Mouse (Mus musculus) cerebellum, postnatal 10 days (tissue): ENCODE measurements around the gene Ola1.

ENCODE experiments used
- DNase-seq, 2 experiments: peaks; one replicate each; pipeline ENCODE4 v3.0.0; 2021; ENCODE audit warnings: mixed read lengths in 2 of 2

The Ola1 gene

DNA sequence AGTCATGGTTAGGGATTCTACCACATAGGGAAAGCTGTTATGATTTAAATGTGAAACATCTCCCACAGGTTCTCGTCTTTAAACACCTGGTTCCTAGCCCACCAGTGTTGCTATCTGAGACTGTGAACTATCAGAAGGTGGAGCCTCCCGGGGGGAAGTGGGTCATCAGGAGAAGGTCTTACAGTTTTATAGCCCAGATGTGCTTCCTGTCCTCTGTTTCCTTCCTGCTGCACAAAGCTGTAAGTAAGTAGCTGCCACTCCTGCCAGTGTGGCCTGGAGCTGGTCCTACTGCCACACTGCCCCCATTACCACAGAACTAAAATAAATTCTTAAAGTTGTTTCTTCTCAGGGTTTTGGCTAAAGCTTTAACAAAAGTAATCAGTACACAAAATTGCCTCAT lies 72.6 kb downstream of the Ola1 start:
- DNase-seq = no peak

DNA sequence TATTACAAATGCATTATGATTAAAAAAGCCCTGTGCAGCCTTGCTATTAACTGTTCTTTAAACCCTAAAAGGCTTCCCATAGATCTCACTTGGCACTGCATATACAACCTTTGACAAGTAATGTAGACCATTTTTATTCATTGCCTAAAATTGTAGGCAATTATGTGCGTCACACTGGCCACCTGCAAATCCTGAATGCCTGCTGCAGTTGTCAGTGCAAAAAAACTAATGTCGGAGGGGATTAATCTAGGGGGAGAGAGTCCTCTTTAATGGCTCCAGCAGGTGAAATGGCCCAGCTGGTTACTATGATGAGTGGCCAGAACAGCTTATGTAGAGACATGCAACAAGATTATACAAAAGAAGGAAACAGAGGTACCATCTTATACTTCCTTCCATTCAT lies 75.0 kb downstream of the Ola1 start:
- DNase-seq = no peak

DNA sequence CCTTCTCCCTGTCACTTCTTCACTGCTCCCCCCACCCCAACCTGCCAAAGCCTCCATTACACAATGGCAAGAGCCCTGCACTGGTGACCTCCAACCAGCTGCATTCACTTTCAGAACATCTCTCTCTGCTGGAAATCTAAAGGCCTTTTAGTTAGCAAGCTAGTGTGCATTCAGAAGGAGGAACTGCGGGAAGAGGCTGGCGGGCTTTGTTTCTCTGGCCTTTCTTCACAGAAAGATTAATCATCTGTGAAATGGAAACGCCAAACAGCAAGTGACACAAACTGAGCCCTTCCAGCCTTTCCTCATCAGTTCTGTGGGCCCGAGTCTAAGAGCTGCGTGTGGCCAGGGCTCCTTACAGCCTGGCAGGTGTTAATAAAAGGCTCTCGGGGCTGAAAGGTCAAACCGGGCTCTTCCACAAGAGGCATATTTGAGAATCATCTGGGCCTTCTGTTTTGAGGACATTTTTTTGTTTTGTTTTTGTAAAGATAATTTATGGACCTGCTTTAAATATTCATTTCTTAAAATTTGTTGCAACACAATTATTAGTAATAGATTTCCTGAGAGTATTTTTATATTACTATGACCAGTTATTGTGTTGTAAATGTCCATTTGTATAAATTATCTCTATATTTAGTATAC lies 75.8 kb downstream of the Ola1 start:
- peak; percentile 20 to 28 for DNase-seq

DNA sequence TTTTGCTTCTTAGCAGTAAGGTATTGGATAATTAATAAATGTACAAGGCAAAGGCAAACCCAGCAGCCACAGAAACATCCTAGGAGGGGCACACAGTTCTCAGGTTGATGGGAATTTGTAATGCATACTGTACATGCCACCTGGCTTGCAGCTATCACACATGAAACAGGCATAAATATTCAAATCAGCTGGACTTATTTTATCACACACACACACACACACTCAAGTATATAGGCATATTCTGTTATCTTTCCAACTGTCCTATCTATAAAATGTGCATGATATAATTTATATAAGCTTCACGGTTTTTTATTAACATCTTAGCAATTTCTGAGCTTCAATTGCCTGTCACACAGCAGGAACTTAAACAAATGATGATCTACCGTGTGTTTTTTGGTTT lies 85.8 kb downstream of the Ola1 start:
- DNase-seq = no peak

DNA sequence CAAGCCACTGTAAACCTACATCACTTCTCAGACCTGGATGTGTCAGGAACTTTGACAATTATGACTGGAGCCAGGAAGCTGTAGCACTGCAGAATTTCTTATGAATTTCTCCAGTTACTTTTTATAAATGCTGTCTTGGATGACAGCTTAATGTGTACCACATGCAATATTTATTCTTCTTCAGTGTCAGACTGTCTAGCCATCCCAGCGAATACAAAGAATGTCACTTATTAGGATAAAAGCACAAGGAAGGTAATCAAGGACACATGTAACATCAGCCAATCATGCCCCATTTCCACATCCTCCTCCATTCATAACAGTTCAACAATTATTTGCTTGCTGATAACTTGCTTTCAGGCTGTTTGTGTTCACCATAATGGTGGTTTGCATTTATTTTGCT lies 91.0 kb downstream of the Ola1 start:
- no peak for DNase-seq

DNA sequence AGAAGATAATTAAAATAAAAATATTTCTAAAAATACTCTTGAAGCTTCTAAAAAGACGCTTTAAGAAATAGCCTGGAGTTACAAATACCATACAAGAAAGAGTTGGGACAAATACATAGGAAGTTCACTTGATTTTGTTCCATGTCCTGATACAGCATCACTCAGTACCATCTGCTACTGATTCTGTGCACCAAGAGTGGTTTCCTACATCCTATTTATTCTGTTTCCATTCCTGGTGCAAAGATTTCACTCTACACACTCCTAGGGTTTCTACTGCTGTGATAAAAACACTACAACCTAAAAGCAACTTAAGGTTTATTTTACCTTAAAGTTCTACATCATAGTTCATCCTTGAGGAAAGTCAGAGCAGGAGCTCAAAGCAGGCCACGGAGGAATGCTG lies 99.9 kb downstream of the Ola1 start:
- DNase-seq = no peak

DNA sequence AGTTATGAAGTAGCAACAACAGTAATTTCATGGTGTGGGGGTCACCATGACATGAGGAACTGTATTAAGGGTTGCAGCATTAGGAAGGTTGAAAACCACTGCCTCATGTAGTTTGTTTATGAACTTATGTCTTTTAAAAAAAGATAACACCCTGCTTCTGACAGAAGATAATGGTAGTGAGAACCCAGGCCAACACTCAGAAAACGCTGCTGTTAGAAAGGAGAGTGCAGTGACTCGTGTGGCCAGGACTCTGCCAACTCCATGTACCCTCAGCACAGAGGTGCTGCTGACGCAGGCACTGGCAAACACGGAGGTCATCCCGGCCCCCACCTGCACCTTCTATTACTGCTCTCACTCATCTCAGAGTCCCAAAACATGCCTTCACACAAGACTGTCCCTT lies 111.6 kb downstream of the Ola1 start:
- no peak for DNase-seq

DNA sequence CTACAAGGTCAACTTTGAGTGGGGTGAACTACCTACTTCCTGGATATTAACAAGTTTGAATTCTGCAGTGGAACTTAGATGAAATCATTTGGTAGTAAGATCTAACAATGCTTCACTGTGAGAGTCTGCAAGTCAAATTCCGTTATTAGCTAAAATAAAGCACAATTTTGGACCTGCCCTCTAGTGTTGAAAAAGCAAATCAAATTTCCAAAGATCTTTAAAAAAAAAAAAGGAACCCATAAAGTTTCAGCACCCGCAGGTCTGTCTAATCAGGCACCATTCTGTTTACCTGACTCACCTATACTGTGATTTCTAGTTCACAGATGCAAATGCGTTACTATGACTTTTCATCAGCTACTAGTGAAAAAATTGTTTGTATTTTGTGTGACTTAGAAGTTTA lies 122.2 kb downstream of the Ola1 start:
- DNase-seq = peak in 1 of 2 experiments; percentile 15

DNA sequence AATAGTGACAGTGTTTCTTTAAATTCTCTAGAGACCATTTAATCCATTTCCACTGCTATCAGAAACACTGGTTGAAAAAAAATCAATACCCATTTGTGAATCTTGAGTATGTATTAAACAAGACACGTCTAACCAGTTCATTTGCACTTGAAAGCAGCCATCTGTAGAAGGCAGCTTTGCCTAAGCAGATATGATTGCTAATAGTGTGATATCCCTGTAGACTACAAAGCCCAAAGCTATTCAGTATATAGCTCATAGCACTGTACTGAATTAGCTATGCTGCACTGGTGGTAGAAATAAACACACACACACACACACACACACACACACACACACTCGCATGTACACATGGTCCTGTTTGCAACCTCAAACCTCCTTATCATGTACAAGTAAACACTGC lies 123.4 kb downstream of the Ola1 start:
- no peak for DNase-seq

DNA sequence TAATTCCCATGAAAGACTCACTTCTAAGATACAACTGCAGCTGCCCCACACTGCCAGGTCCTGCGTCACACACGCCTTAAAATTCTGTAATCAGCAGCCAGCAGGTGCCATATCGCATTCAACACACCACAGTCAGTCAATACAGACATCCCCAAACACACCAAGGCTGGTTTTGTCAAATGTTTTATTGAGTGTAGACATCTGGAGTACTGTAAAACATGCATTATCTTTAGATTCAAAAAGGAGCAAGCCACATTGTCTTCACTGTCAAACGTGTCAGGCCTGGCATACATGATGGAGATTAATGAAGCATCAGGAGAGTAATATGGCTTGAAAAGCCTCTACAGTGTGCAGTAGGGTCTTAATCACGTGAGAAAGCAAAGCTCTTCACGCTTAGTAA lies 125.7 kb downstream of the Ola1 start:
- no peak for DNase-seq

DNA sequence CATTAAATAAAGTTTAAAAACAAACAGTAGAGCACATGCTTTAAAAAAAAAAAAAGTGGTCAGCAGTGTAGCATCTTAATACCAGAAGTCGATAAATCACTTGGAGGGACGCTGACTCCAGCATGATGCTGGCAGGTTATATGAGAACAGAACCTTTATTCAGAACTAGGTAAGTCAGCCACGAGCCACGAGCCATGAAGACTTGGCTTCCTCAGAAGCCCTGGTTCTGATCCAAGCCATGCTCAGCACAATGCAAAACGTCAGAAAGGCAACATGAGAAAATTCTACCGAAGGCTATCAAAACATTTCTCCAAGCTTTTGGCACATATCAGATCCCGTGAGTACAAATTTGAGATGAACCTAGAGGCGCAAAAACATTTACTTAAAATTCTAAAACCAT lies 127.4 kb downstream of the Ola1 start:
- peak in 1 of 2 experiments; percentile 18 for DNase-seq

DNA sequence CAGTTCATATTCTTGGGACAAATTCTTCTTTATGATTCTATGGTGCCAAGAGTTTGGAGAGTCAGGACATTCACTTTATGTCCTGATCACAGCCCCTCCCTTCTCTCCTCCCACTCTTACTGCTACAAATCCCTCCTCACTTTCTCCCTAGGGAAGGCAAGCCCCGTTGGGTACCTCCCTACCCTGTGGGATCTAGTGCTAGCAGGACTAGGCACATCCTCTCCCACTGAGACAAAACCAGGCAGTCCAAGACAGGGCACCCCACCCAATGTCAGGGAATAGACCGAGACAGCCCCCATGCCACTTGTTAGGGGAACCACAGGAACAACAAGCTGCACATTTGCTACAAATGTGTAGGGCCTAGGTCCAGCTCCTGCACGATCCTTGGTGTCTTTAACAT lies 131.1 kb downstream of the Ola1 start:
- no peak for DNase-seq

DNA sequence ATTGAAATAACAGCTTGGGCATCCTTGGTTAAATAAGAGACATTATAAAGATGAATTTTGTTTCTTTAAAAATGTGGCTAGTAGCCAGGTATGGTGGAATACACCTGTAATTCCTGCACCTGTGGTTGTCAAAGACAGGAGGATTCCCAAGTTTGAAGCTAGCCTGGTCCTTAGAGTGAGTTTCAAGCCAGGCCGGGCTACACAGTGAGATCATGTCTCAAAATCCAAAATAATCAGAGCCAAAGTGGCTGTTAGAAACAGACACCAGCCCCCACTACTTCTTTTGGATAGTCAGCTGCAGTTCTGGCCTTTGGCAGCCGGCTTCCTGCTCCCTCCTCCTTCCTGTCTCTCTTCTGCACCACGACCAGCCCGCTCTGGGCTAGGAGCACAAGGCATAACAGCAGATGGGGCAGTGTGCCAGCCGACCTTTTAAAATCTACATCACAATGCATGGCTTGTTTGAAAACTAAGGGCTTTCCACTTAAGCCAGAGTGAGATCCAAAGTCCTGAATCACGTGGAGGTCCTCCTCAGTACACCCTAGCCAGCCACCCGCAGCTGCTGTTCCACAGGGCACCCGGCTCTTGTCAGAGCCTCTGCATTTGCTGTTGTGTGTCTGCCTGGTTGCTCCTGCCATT lies 132.9 kb downstream of the Ola1 start:
- peak; percentile 48 to 63 for DNase-seq

DNA sequence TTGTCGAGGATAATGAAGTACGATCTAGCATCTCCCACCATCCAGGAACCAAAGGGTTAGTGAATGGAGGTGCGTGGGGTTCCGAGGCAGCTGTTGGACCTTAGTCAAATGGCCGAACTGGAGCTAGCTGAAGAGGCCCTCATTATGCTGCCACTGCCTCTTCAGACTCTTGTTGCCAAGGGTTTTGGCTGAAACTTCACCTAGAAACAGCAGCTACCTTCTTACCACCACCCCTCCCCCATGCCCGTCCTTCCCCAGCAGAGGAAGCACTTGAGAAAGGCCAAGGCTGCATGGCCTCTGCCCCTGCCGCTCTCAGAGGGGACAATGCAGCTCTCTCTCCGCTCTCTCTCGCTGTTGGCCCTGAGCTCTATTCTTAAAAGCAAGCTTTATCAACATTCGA lies 136.2 kb downstream of the Ola1 start:
- DNase-seq = peak in 1 of 2 experiments; percentile 36

DNA sequence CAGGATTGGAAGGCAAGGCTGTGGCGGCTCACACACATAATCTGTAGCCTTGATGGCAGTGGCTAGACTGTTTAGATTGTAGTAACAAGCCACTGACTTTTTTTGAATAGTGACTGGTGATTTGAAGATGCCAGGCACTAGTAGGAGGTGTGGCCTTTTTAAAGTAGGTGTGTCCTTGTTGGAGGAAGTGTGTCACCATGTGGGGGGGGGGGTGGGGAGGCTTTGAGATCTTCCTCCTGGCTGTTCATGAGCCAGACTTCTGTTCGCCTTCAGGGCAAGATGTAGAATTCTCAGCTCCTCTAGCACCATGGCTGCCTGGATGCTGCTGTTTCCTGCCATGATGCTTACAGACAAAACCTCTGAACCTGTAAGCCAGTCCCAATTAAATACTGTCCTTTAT lies 136.9 kb downstream of the Ola1 start:
- DNase-seq = no peak

DNA sequence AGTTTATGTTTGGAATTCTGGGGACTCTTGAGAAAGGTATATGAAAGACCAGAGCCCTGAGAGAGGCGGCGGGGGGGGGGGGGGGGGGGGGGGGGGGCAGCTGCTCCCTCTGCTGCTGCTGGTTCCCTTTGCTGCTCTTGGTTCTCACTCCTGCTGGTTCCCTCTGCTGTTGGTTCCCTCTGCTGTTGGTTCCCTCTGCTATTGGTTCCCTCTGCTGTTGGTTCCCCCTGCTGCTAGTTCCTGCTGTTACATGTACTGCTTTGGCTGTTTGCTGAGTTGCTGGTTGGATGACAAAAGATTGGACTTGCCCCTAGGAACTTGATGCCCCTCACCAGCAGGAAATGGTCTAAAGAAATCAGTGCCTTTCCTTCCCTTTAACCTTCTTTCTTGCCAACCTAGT lies 138.6 kb downstream of the Ola1 start:
- DNase-seq = no peak

DNA sequence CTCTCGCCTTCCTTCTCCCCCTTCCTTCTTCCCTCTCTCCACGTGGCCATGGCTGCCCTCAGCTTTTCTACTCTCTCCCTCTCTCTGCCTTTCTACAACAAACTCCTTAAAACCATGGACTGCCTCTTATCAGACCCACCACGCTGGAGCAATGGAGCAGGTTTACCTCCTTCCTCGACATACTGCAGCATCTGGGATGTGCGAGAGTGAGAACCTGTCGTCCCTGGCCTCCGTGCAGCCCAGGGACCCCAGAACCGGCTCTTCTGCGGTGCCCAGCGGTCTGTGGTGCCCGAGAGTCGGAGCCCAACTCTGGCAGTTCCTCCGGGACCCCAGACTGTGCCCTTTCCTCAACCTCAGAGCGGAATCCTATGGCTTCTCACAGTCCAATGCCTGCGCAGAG lies 139.4 kb downstream of the Ola1 start:
- no peak for DNase-seq

DNA sequence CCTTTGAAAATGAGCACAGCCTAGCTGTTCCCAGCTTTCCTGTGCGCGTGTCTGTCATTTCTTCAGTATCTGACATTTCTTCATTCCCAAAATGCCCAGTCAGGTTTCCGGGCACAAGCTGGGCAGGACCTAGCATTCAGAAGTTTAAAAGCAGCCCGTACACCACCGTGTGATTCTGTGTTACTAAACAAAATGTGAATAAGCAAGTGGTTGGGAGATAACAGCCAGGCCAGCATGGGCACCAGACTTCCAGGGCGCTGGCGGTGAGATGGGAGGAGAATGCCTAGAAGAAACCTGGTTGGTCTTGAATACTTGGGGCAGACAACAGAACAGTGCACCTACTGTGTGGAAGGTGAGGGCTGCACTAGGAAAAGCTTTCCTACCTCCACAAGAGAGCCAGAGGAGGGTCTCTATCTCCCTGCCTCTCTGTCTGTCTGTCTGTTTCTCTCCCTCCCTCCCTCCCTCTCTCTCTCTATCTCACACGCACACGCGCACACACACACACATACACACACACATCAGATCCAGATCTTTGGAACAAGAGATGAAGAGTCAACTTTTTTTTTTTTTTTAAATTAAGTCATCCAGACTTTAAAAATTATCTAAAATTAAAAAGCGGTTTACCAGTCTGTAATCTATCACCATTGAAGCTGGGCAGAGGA lies 144.8 kb downstream of the Ola1 start:
- DNase-seq = no peak

DNA sequence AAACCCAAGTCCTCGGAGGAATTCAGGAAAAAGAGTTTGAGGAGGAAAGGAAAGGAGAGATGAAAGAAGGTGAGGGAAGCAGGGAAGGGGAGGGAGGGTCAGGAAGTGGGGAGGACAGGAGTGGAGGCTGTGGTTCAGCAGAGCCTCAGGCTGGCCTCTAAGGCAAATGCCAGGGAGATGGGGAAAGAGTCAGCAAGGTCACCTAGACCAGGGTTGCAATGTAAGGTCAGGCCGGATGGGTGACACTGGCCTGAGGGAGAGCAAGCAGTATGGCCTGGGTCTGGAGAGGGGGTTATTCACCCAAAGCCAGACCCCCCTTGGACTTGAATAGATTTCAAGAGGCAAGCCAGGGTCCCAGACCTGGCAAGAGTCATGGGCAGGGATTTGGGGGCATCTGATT lies 147.5 kb downstream of the Ola1 start:
- no peak for DNase-seq

DNA sequence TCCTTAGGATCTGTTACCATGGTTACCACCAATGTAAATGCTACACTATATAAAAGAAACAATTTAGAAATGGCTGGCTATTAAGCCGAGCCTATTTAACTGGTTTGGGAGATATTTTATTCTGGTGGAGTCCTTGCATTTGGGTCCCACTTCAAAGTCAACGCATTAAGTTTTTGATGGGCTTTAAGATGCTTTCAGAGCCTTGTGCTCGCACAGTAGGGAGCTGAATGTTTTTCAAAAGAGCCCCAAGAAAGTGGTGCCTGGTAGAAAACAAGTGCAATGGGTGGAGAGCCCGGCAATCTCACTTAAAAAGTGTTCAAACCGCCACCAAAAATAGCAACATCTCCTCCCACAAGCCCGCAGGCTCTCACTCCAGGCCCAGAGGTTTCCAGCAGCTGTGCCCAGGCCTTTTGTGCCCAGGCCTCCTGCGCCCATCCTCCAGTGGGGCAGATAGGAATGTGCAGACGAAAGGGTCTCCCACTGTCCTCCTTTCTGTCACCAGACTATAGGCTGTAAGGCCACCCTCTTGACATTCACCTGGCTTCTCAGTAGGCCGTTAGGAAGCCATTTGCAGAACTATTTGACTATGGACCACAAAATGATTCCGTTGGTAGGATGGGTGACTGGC lies 148.2 kb downstream of the Ola1 start:
- no peak for DNase-seq

DNA sequence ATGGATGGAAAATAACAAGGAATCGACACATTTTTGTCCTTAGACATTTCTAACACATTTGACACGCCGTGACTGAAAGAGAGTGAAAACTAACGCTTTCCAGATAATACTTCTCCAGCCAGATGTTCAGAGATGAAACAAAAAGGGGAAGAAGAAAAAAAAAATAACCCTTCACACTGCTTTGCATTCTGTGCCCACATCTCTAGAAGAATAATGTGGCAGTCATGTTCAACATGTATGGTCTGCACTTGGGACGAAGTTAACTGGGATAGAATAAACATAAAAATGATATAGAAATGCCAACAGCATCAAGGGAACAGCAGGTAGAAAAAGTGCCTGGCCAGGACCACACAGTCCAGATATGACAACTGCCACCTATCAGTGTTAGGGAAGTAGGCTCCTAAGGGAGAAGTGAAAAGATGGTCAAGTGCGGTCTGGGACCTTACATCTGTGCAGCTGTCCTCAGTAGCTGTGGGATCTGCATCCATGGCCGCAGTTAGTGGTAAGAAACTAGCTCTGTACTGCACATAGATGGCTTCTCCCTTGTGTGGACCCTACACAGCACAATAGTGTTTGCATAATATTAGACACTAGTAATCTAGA lies 149.4 kb downstream of the Ola1 start:
- no peak for DNase-seq

DNA sequence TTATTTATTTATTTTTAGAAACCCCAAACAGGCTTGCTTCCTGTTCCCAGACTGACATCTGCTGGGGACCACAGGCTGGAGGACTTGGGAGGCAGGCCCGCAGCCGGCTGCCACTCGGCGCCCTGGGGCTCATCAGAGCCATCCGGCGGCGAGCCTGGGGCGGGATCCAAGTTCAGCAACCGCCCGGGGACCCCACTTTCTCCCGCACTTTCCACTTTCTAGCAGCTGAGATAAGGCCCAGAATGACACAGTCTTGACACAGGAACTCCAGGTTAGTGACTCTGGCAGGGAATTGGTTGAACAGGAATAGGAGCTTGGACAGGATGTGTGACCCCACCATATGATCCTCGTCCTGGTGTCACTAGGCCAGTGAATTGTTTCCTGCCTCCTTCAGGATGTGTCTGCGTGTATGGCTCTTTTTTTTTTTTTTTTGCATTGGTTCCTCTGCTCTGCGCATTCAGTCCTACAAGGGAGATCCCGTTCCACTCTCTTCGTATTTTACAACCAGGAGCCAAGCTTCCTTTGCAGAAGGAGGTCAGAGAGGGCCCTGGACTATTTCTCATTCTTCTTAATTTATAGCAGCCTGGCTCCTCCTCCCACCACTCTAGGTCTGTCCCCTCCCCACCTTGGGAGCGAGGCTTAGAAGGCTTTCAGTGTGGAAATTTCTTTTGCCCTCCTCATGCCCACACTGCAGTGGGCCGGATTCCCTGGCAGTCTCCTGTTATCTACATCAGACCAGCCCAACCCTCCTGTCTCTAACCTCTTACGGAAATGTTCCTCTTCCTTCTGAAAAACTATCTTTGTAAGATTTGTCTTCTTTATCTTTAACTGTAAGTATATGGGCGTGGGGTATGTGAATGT lies 152.2 kb downstream of the Ola1 start:
- DNase-seq = peak; percentile 19 to 53
